Mouse (Mus musculus) stomach, embryonic 14.5 days (tissue): ENCODE data around the gene Gm4894. TPM values are rescaled to one million over a fixed set of nuclear protein-coding genes. Genes with fewer than 3 reads are reported as not detected.

Experiments
- ATAC-seq: fragments of 200-750 bp; cut with Nextera tagmentation; 2 replicates; pipeline ENCODE4 v1.8.0; 2017; ENCODE audit warnings: low read depth, moderate TSS enrichment; ENCODE audit not compliant: insufficient number of reproducible peaks, insufficient read depth, low FRiP score
- H3K27ac ChIP-seq: fragments of 300-500 bp; sonication (generic); 2 replicates; pipeline ENCODE4 v1.5.1; 2014; ENCODE audit warnings: mild to moderate bottlenecking, low read length, moderate library complexity, mixed read lengths
- H3K27me3 ChIP-seq: fragments of 300-500 bp; sonication (generic); 2 replicates; pipeline ENCODE4 v1.6.1; 2014; ENCODE audit warnings: low read length, control low read depth, mixed read lengths; ENCODE audit not compliant: control insufficient read depth, insufficient read depth
- H3K36me3 ChIP-seq: fragments of 300-500 bp; sonication (generic); 2 replicates; pipeline ENCODE4 v1.6.1; 2014; ENCODE audit warnings: mild to moderate bottlenecking, control low read depth, low read length, moderate library complexity, mixed read lengths; ENCODE audit not compliant: control insufficient read depth, insufficient read depth
- H3K4me1 ChIP-seq: fragments of 300-500 bp; sonication (generic); 2 replicates; pipeline ENCODE4 v1.6.1; 2014; ENCODE audit warnings: low read length, control low read depth, mixed read lengths; ENCODE audit not compliant: control insufficient read depth, insufficient read depth
- H3K4me2 ChIP-seq: fragments of 300-500 bp; sonication (generic); replicated peaks from 2 replicates; pipeline ENCODE4 v1.6.1; 2014; ENCODE audit warnings: low read depth, low read length, control low read depth
- H3K4me3 ChIP-seq: fragments of 300-500 bp; sonication (generic); 2 replicates; pipeline ENCODE4 v1.5.1; 2014; ENCODE audit warnings: low read depth, low read length, control low read depth
- H3K9ac ChIP-seq: fragments of 300-500 bp; sonication (generic); replicated peaks from 2 replicates; pipeline ENCODE4 v1.6.1; 2014; ENCODE audit warnings: low read depth, mild to moderate bottlenecking, control low read depth, low read length, moderate library complexity, mixed read lengths
- H3K9me3 ChIP-seq: fragments of 300-500 bp; sonication (generic); 2 replicates; pipeline ENCODE4 v1.6.1; 2016; ENCODE audit warnings: low read depth, low read length, control low read depth; ENCODE audit not compliant: control insufficient read depth
- WGBS: fragments of 180-500 bp; shearing (Covaris S2); extraction: QIAGEN DNeasy Blood & Tissue Kit; methylation state at CpG from one replicate; pipeline ENCODE4 v1.1.7; 2014; 5-methylcytosine and 5-hydroxymethylcytosine counted together
- polyA plus RNA-seq: library from polyadenylated mRNA; unstranded; fragments of >200 nt; fragmentation: Nextera tagmentation; extraction: Ambion mirVana; gene quantifications from 2 replicates; pipeline ENCODE4 v1.2.1, GENCODE M21; 2014

The Gm4894 gene
- not detected in 2 replicates for polyA plus RNA-seq

GRCm38 (mm10) chr9:49250231-49250630 is at the start of gene Gm4894:
Gm4894 (plus strand) TSS chr9:49250531.
- WGBS, result 68% methylated on average over 6 of the region's 6 CpGs
- no peak for ATAC-seq
- H3K4me1 ChIP-seq, result no peaks in the 10 kb centered on the region

GRCm38 (mm10) chr9:49206331-49206730 is 44.0 kb upstream of the Gm4894 start:
- ATAC-seq, result no peak
- WGBS, result 35% methylated on average over 15 of the region's 15 CpGs
- H3K36me3 ChIP-seq, result no peaks in the 10 kb centered on the region
- H3K9ac ChIP-seq, result no peak overlapping the region
- H3K27me3 ChIP-seq, result no peaks in the 10 kb centered on the region
- H3K9me3 ChIP-seq, result no peaks in the 10 kb centered on the region
- no peak overlapping the region for H3K4me2 ChIP-seq
- no peak overlapping the region for H3K27ac ChIP-seq
- H3K4me3 ChIP-seq, result no peak overlapping the region
- no peaks in the 10 kb centered on the region for H3K4me1 ChIP-seq

More at GRCm38 (mm10) chr9:49250231-49250630, at the start of gene Gm4894:
- Histone ChIP-seq H3K36me3 (no peaks in the 10 kb centered on the region), H3K9me3 (no peaks in the 10 kb centered on the region), H3K27me3 (no peaks in the 10 kb centered on the region), H3K4me2 (no peak within 1 kb of the TSS), H3K27ac (no peak within 1 kb of the TSS), H3K4me3 (no peak within 1 kb of the TSS), H3K9ac (no peak within 1 kb of the TSS)

GRCm38 (mm10) chr9:49211493-49211892 is 38.8 kb upstream of the Gm4894 start:
- Histone ChIP-seq H3K27me3 (no peaks in the 10 kb centered on the region), H3K27ac (no peak overlapping the region), H3K4me1 (no peaks in the 10 kb centered on the region), H3K36me3 (no peaks in the 10 kb centered on the region), H3K9me3 (no peaks in the 10 kb centered on the region), H3K4me2 (no peak overlapping the region), H3K9ac (no peak overlapping the region), H3K4me3 (no peak overlapping the region)
- WGBS, result 55% methylated on average over 1 of the region's 1 CpGs
- ATAC-seq, result no peak

- Histone ChIP-seq H3K4me3 (no peak overlapping the region), H3K9ac (no peak overlapping the region), H3K27me3 (no peaks in the 10 kb centered on the region), H3K36me3 (no peaks in the 10 kb centered on the region), H3K27ac (no peak overlapping the region), H3K4me2 (no peak overlapping the region), H3K4me1 (no peaks in the 10 kb centered on the region), H3K9me3 (no peaks in the 10 kb centered on the region)
- ATAC-seq, result no peak
- WGBS, result 21% methylated on average over 2 of the region's 2 CpGs
Observed at GRCm38 (mm10) chr9:49214734-49215133, 35.6 kb upstream of the Gm4894 start.

- Histone ChIP-seq H3K9ac (no peak overlapping the region), H3K36me3 (no peaks in the 10 kb centered on the region), H3K4me1 (no peaks in the 10 kb centered on the region), H3K27ac (no peak overlapping the region), H3K9me3 (no peaks in the 10 kb centered on the region), H3K4me2 (no peak overlapping the region), H3K27me3 (no peaks in the 10 kb centered on the region), H3K4me3 (no peak overlapping the region)
- no peak for ATAC-seq
- 83% methylated on average over 20 of the region's 20 CpGs for WGBS
Observed at GRCm38 (mm10) chr9:49217626-49218607, 32.4 kb upstream of the Gm4894 start.

- H3K4me1 ChIP-seq, result no peaks in the 10 kb centered on the region
- 48% methylated on average over 10 of the region's 10 CpGs for WGBS
- H3K4me3 ChIP-seq, result no peak overlapping the region
- H3K36me3 ChIP-seq, result no peaks in the 10 kb centered on the region
- no peak overlapping the region for H3K4me2 ChIP-seq
- H3K27me3 ChIP-seq, result no peaks in the 10 kb centered on the region
- ATAC-seq, result no peak
- H3K9me3 ChIP-seq, result no peaks in the 10 kb centered on the region
- no peak overlapping the region for H3K9ac ChIP-seq
- H3K27ac ChIP-seq, result no peak overlapping the region
Observed at GRCm38 (mm10) chr9:49224488-49224887, 25.8 kb upstream of the Gm4894 start.

- Histone ChIP-seq H3K4me1 (no peaks in the 10 kb centered on the region), H3K9ac (no peak overlapping the region), H3K4me2 (no peak overlapping the region), H3K36me3 (no peaks in the 10 kb centered on the region), H3K9me3 (no peaks in the 10 kb centered on the region), H3K27ac (no peak overlapping the region), H3K27me3 (no peaks in the 10 kb centered on the region), H3K4me3 (no peak overlapping the region)
- WGBS, result 70% methylated on average over 9 of the region's 9 CpGs
- no peak for ATAC-seq
Observed at GRCm38 (mm10) chr9:49227442-49227841, 22.9 kb upstream of the Gm4894 start.

GRCm38 (mm10) chr9:49229054-49229453 is 21.3 kb upstream of the Gm4894 start:
- H3K4me3 ChIP-seq, result no peak overlapping the region
- no peaks in the 10 kb centered on the region for H3K36me3 ChIP-seq
- no peak overlapping the region for H3K9ac ChIP-seq
- no peak for ATAC-seq
- no peak overlapping the region for H3K4me2 ChIP-seq
- no peaks in the 10 kb centered on the region for H3K27me3 ChIP-seq
- no peak overlapping the region for H3K27ac ChIP-seq
- no peaks in the 10 kb centered on the region for H3K4me1 ChIP-seq
- H3K9me3 ChIP-seq, result no peaks in the 10 kb centered on the region
- WGBS, result 69% methylated on average over 2 of the region's 2 CpGs
